Mouse (Mus musculus): ENCODE results near the gene Adamts4. TPM values are rescaled to one million over a fixed set of nuclear protein-coding genes. Genes with fewer than 3 reads are reported as not detected.
"Not testable (repeated sequence)": the region's sequence is repeated elsewhere in the genome, so short reads cannot be mapped to it uniquely, and the experiment has no call there.

Gene Adamts4
- polyA plus RNA-seq, 1 experiment from 2014 or later = 8.7 TPM

GRCm38 (mm10) chr1:171306157-171306556, 55.9 kb downstream of the Adamts4 start:
- H3K27ac ChIP-seq (ENCODE audit: low read length) = not testable (repeated sequence)

DNA sequence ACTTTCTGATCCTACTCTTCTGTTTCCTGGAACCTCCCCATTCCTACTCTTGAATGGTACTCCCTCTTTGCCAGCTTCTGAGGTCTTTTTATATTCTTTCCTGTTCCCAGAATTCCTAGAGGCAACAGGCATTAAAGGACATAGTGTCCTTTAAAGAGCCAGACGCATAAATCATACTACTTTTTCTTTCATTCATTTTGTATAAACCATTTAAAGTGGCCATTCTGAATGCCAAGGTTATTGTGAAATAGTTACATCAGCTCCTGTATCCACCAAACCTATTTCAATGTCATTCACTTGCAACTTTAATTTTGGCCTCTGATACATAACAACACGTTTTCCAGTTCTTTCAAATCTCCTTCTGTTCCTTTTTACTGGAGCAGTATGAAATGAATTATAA, 59.1 kb downstream of the Adamts4 start:
- no peak overlapping the region for H3K4me3 ChIP-seq (ENCODE audit: low read depth, low read length)

More at GRCm38 (mm10) chr1:171306157-171306556, 55.9 kb downstream of the Adamts4 start:
- H3K4me3 ChIP-seq (ENCODE audit: low read depth, low read length); H3K36me3 ChIP-seq (ENCODE audit: control insufficient read depth, insufficient read depth, low read length); H3K4me1 ChIP-seq (ENCODE audit: control insufficient read depth, insufficient read depth, low read length); H3K4me2 ChIP-seq (ENCODE audit: low read length); ATAC-seq; H3K9ac ChIP-seq (ENCODE audit: low read depth, low read length); H3K27me3 ChIP-seq (ENCODE audit: control insufficient read depth, insufficient read depth, low read depth, low read length); H3K9me3 ChIP-seq (replicated peaks; ENCODE audit: control insufficient read depth, low read length, poor library complexity, severe bottlenecking): not testable (repeated sequence)
- 68% methylated on average over 5 of the region's 5 CpGs for WGBS

More for the DNA sequence above, 59.1 kb downstream of the Adamts4 start:
- Histone ChIP-seq H3K9me3 (replicated peaks; ENCODE audit: control insufficient read depth, low read length, poor library complexity, severe bottlenecking) (no peaks in the 10 kb centered on the region), H3K36me3 (ENCODE audit: control insufficient read depth, insufficient read depth, low read length) (no peaks in the 10 kb centered on the region), H3K27ac (ENCODE audit: low read length) (no peak overlapping the region), H3K9ac (ENCODE audit: low read depth, low read length) (no peak overlapping the region), H3K27me3 (ENCODE audit: control insufficient read depth, insufficient read depth, low read depth, low read length) (no peaks in the 10 kb centered on the region), H3K4me2 (ENCODE audit: low read length) (no peak overlapping the region), H3K4me1 (ENCODE audit: control insufficient read depth, insufficient read depth, low read length) (no peaks in the 10 kb centered on the region)
- WGBS = 65% methylated on average over 2 of the region's 2 CpGs
- no peak for ATAC-seq

Other genes with a start within 250 kb of the Adamts4 start
- 0.14 and 0.16 TPM in 2 replicates for gene Fcgr4, start 231.5 kb upstream of the Adamts4 start, polyA plus RNA-seq (2015; fragmentation: Nextera tagmentation; extraction: Ambion mirVana)
- gene Fcgr3, start 185.5 kb upstream of the Adamts4 start, polyA plus RNA-seq (2015; fragmentation: Nextera tagmentation; extraction: Ambion mirVana) = 6.8 and 9.0 TPM in 2 replicates
- 7.8 and 9.2 TPM in 2 replicates for gene Cfap126, start 136.5 kb upstream of the Adamts4 start, polyA plus RNA-seq (2015; fragmentation: Nextera tagmentation; extraction: Ambion mirVana)
- 284 and 311 TPM in 2 replicates for gene Sdhc, start 99.8 kb upstream of the Adamts4 start, polyA plus RNA-seq (2015; fragmentation: Nextera tagmentation; extraction: Ambion mirVana)
- gene Mpz, start 99.7 kb upstream of the Adamts4 start, polyA plus RNA-seq (2015; fragmentation: Nextera tagmentation; extraction: Ambion mirVana) = 0.20 and 0.63 TPM in 2 replicates
- 15.1 and 20.7 TPM in 2 replicates for gene Pcp4l1, start 54.2 kb upstream of the Adamts4 start, polyA plus RNA-seq (2015; fragmentation: Nextera tagmentation; extraction: Ambion mirVana)
- 0.38 and 0.47 TPM in 2 replicates for gene Nr1i3, start 36.5 kb upstream of the Adamts4 start, polyA plus RNA-seq (2015; fragmentation: Nextera tagmentation; extraction: Ambion mirVana)
- gene Tomm40l, start 27.9 kb upstream of the Adamts4 start, polyA plus RNA-seq (2015; fragmentation: Nextera tagmentation; extraction: Ambion mirVana) = 46.8 and 58.3 TPM in 2 replicates
- 2.1 and 3.1 TPM in 2 replicates for gene Apoa2, start 25.4 kb upstream of the Adamts4 start, polyA plus RNA-seq (2015; fragmentation: Nextera tagmentation; extraction: Ambion mirVana)
- 15.9 and 19.3 TPM in 2 replicates for gene Fcer1g, start 16.1 kb upstream of the Adamts4 start, polyA plus RNA-seq (2015; fragmentation: Nextera tagmentation; extraction: Ambion mirVana)
- 218 and 225 TPM in 2 replicates for gene Ndufs2, start 967 bp downstream of the Adamts4 start, polyA plus RNA-seq (2015; fragmentation: Nextera tagmentation; extraction: Ambion mirVana)
- gene B4galt3, start 19.9 kb downstream of the Adamts4 start, polyA plus RNA-seq (2015; fragmentation: Nextera tagmentation; extraction: Ambion mirVana) = 113 and 115 TPM in 2 replicates
- gene Ppox, start 30.8 kb downstream of the Adamts4 start, polyA plus RNA-seq (2015; fragmentation: Nextera tagmentation; extraction: Ambion mirVana) = 44.4 and 49.5 TPM in 2 replicates
- 105 and 112 TPM in 2 replicates for gene Usp21, start 37.6 kb downstream of the Adamts4 start, polyA plus RNA-seq (2015; fragmentation: Nextera tagmentation; extraction: Ambion mirVana)
- gene Ufc1, start 44.6 kb downstream of the Adamts4 start, polyA plus RNA-seq (2015; fragmentation: Nextera tagmentation; extraction: Ambion mirVana) = 105 and 116 TPM in 2 replicates
- gene Dedd, start 78.7 kb downstream of the Adamts4 start, polyA plus RNA-seq (2015; fragmentation: Nextera tagmentation; extraction: Ambion mirVana) = 53.6 and 55.2 TPM in 2 replicates
- gene Nit1, start 95.2 kb downstream of the Adamts4 start, polyA plus RNA-seq (2015; fragmentation: Nextera tagmentation; extraction: Ambion mirVana) = 53.8 and 56.9 TPM in 2 replicates
- gene Pfdn2, start 95.2 kb downstream of the Adamts4 start, polyA plus RNA-seq (2015; fragmentation: Nextera tagmentation; extraction: Ambion mirVana) = 146 and 166 TPM in 2 replicates
- 4.3 and 4.6 TPM in 2 replicates for gene Klhdc9, start 110.4 kb downstream of the Adamts4 start, polyA plus RNA-seq (2015; fragmentation: Nextera tagmentation; extraction: Ambion mirVana)
- gene Nectin4, start 119.7 kb downstream of the Adamts4 start, polyA plus RNA-seq (2015; fragmentation: Nextera tagmentation; extraction: Ambion mirVana) = 3.6 and 3.9 TPM in 2 replicates
- 0.45 and 0.59 TPM in 2 replicates for gene Arhgap30, start 138.5 kb downstream of the Adamts4 start, polyA plus RNA-seq (2015; fragmentation: Nextera tagmentation; extraction: Ambion mirVana)
- 197 and 201 TPM in 2 replicates for gene Usf1, start 160.9 kb downstream of the Adamts4 start, polyA plus RNA-seq (2015; fragmentation: Nextera tagmentation; extraction: Ambion mirVana)
- 6.2 and 7.6 TPM in 2 replicates for gene Tstd1, start 168.5 kb downstream of the Adamts4 start, polyA plus RNA-seq (2015; fragmentation: Nextera tagmentation; extraction: Ambion mirVana)
- gene F11r, start 187.1 kb downstream of the Adamts4 start, polyA plus RNA-seq (2015; fragmentation: Nextera tagmentation; extraction: Ambion mirVana) = 10.4 and 10.5 TPM in 2 replicates

Measured in midbrain, embryonic 16.5 days (tissue).